Mouse (Mus musculus) hindbrain, embryonic 11.5 days (tissue): ENCODE measurements around the gene Nr2f1. TPM values are rescaled to one million over a fixed set of nuclear protein-coding genes. Genes with fewer than 3 reads are reported as not detected.
"Not testable (repeated sequence)": the region's sequence is repeated elsewhere in the genome, so short reads cannot be mapped to it uniquely, and the experiment has no call there.

ENCODE experiments used
- ATAC-seq: fragments of 200-750 bp; cut with Nextera tagmentation; 2 replicates; pipeline ENCODE4 v1.8.0; 2017; ENCODE audit warnings: mild to moderate bottlenecking, moderate TSS enrichment, moderate library complexity; ENCODE audit not compliant: low FRiP score
- DNase-seq: peaks from one replicate; pipeline ENCODE4 v3.0.0-alpha.2; 2015; ENCODE audit warnings: low spot score
- H3K27ac ChIP-seq: fragments of 300-500 bp; sonication (generic); 2 replicates; pipeline ENCODE4 v1.5.1; 2014; ENCODE audit warnings: mild to moderate bottlenecking, low read depth, low read length
- H3K27me3 ChIP-seq: fragments of 300-500 bp; sonication (generic); 2 replicates; pipeline ENCODE4 v1.6.1; 2014; ENCODE audit warnings: mild to moderate bottlenecking, low read length, moderate library complexity, mixed read lengths; ENCODE audit not compliant: control insufficient read depth, insufficient read depth
- H3K36me3 ChIP-seq: fragments of 300-500 bp; sonication (generic); 2 replicates; pipeline ENCODE4 v1.6.1; 2014; ENCODE audit warnings: mild to moderate bottlenecking, low read length, moderate library complexity, mixed read lengths; ENCODE audit not compliant: control insufficient read depth, insufficient read depth
- H3K4me1 ChIP-seq: fragments of 300-500 bp; sonication (generic); replicated peaks from 2 replicates; pipeline ENCODE4 v1.6.1; 2014; ENCODE audit warnings: low read length, mixed read lengths; ENCODE audit not compliant: control insufficient read depth, insufficient read depth
- H3K4me2 ChIP-seq: fragments of 300-500 bp; sonication (generic); replicated peaks from 2 replicates; pipeline ENCODE4 v1.6.1; 2014; ENCODE audit warnings: mild to moderate bottlenecking, low read depth, low read length
- H3K4me3 ChIP-seq: fragments of 300-500 bp; sonication (generic); 2 replicates; pipeline ENCODE4 v1.5.1; 2014; ENCODE audit warnings: low read depth, low read length
- H3K9ac ChIP-seq: fragments of 300-500 bp; sonication (generic); 2 replicates; pipeline ENCODE4 v1.6.1; 2014; ENCODE audit warnings: low read depth, low read length
- H3K9me3 ChIP-seq: fragments of 300-500 bp; sonication (generic); 2 replicates; pipeline ENCODE4 v1.6.1; 2016; ENCODE audit warnings: low read length; ENCODE audit not compliant: control insufficient read depth
- WGBS: fragments of 180-500 bp; shearing (Covaris S2); extraction: QIAGEN DNeasy Blood & Tissue Kit; methylation state at CpG from one replicate; pipeline ENCODE4 v1.1.7; 2014; 5-methylcytosine and 5-hydroxymethylcytosine counted together
- polyA plus RNA-seq: library from polyadenylated mRNA; unstranded; fragments of >200 nt; fragmentation: Nextera tagmentation; extraction: Ambion mirVana; gene quantifications from 2 replicates; pipeline ENCODE4 v1.2.1, GENCODE M21; 2014

Nr2f1 gene
- polyA plus RNA-seq = 82.8 and 97.2 TPM in 2 replicates

- ATAC-seq = no peak
- Histone ChIP-seq H3K36me3 (no peaks in the 10 kb centered on the region), H3K27ac (peak within 1 kb of the TSS; percentile 100), H3K9me3 (no peaks in the 10 kb centered on the region), H3K27me3 (no peaks in the 10 kb centered on the region), H3K4me1 (no peaks in the 10 kb centered on the region), H3K4me3 (peak within 1 kb of the TSS; percentile 98), H3K4me2 (peak within 1 kb of the TSS; percentile 45), H3K9ac (peak within 1 kb of the TSS; percentile 100)
- WGBS = 0% methylated on average over 14 of the region's 14 CpGs
- no peak for DNase-seq
These were observed at the start of gene Nr2f1 for GRCm38 (mm10) chr13:78199642-78200160. TSS of gene Nr2f1 (minus strand) at chr13:78199757.

- DNase-seq (no peak), ATAC-seq (no peak)
- Histone ChIP-seq H3K9me3 (no peaks in the 10 kb centered on the region), H3K4me1 (no peaks in the 10 kb centered on the region), H3K9ac (no peak overlapping the region), H3K4me3 (no peak overlapping the region), H3K4me2 (no peak overlapping the region), H3K27ac (no peak overlapping the region), H3K36me3 (no peaks in the 10 kb centered on the region), H3K27me3 (no peaks in the 10 kb centered on the region)
- WGBS = 95% methylated on average over 3 of the region's 3 CpGs
These were observed 22.1 kb upstream of the Nr2f1 start for GRCm38 (mm10) chr13:78221680-78222079.

GRCm38 (mm10) chr13:78220238-78220637 lies 20.7 kb upstream of the Nr2f1 start:
- 94% methylated on average over 6 of the region's 6 CpGs for WGBS
- H3K36me3 ChIP-seq, ATAC-seq, H3K4me3 ChIP-seq, H3K4me2 ChIP-seq, H3K27me3 ChIP-seq, H3K4me1 ChIP-seq, H3K9me3 ChIP-seq, DNase-seq, H3K9ac ChIP-seq, H3K27ac ChIP-seq: not testable (repeated sequence)

DNA sequence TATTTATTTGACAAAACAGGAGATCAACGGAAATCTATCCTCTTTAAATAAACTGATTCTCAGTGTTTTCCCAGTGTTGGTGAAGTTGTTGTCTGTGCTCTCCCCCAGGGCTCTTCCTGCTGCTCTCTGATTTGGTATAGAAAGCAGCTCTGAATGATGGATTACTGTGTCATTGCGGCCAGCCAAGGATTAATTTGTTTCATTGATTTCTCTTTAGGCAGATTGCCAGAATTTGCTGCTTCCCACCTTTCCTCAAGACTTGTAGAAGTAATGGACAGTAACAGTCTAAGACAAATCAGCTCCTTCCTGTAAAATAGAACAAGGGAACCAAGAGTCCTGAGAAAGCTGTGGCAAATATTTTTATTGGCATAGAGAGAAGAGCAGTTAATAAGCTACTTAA lies 15.7 kb upstream of the Nr2f1 start:
- no peak overlapping the region for H3K27ac ChIP-seq
- 38% methylated on average over 2 of the region's 2 CpGs for WGBS
- ATAC-seq = 0 out of 2 replicates have a peak, but pooled peaks have one; percentile 28
- no peaks in the 10 kb centered on the region for H3K9me3 ChIP-seq
- H3K36me3 ChIP-seq = no peaks in the 10 kb centered on the region
- H3K27me3 ChIP-seq = peaks cover 2% of the 10 kb centered on the region; the same call in 1 of the 2 replicates
- peak; percentile 28 for DNase-seq
- H3K4me3 ChIP-seq = no peak overlapping the region
- H3K4me2 ChIP-seq = no peak overlapping the region
- no peak overlapping the region for H3K9ac ChIP-seq
- peaks cover 11% of the 10 kb centered on the region for H3K4me1 ChIP-seq

DNA sequence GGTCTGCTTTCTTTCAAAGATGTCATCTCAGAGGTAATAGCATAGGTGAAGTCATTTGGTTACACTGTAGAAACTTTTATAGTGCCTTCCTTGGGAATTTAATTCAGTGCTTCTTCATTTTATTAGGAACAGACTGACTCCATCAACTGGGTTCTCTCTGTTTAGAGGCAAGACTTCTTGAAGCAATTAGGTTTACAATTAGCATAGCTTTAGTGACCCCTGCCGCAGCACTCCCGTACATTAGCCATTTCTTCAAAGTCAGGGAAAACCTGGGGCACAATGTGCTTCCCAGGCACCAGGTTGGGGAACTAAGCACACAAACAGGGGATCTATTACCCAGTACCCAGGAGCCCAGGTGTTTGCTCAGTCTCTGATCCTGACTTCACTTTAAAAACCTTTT lies 13.6 kb upstream of the Nr2f1 start:
- Histone ChIP-seq H3K4me3 (no peak overlapping the region), H3K27me3 (peaks cover 2% of the 10 kb centered on the region; the same call in 1 of the 2 replicates), H3K27ac (no peak overlapping the region), H3K4me2 (no peak overlapping the region), H3K4me1 (peaks cover 16% of the 10 kb centered on the region), H3K9me3 (no peaks in the 10 kb centered on the region), H3K9ac (no peak overlapping the region), H3K36me3 (no peaks in the 10 kb centered on the region)
- 44% methylated on average over 2 of the region's 2 CpGs for WGBS
- ATAC-seq (no peak), DNase-seq (no peak)

DNA sequence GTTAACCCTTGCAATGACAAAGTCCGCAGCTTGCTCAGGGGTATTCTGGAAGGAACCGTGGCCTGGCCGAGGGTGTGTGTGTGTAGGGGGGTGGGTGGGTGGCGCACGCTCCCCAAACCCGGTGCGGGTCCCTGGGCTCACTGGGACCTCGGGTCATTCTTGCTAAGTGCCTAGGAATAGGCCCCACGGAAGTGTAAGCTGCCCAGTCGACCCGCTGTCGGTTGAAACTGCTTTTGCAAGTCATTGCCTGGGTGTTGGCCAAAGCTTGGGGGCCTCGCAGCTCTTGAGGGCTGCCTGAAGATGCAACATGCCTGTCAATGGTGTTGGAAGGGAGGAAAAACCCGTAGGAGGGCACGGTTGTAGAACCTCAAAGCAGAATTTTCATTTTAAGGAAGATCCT lies 12.6 kb upstream of the Nr2f1 start:
- no peak overlapping the region for H3K4me2 ChIP-seq
- H3K9ac ChIP-seq = no peak overlapping the region
- no peak for ATAC-seq
- H3K36me3 ChIP-seq = no peaks in the 10 kb centered on the region
- no peak overlapping the region for H3K4me3 ChIP-seq
- peaks cover 23% of the 10 kb centered on the region for H3K4me1 ChIP-seq
- no peaks in the 10 kb centered on the region for H3K9me3 ChIP-seq
- no peak overlapping the region for H3K27ac ChIP-seq
- no peak for DNase-seq
- 34% methylated on average over 15 of the region's 15 CpGs for WGBS
- H3K27me3 ChIP-seq = peaks cover 2% of the 10 kb centered on the region; the same call in 1 of the 2 replicates

GRCm38 (mm10) chr13:78211231-78212010 lies 11.9 kb upstream of the Nr2f1 start:
- ATAC-seq = no peak
- DNase-seq = peak; percentile 41
- Histone ChIP-seq H3K9ac (no peak overlapping the region), H3K27ac (no peak overlapping the region), H3K4me2 (no peak overlapping the region; the same call in 1 of the 2 replicates), H3K4me1 (peaks cover 23% of the 10 kb centered on the region), H3K27me3 (peaks cover 2% of the 10 kb centered on the region; the same call in 1 of the 2 replicates), H3K4me3 (no peak overlapping the region), H3K36me3 (no peaks in the 10 kb centered on the region), H3K9me3 (no peaks in the 10 kb centered on the region)
- 30% methylated on average over 14 of the region's 14 CpGs for WGBS

DNA sequence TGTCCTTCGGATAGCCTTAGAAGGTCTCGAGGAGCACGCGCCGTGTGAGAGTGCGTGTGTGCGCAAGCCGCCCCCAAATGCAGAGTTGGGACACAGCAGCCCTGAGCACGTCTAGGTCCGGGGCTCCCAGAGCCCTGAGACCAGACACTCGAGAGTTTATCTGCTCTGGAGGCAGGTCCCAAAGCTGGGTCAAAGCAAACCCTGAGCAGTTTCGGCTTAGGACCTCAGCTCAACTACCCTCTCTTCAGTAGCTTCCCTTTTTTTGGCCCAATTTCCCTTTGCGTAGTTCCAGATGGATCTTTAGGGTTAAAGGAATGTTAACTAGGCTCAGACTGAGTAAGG lies 11.2 kb upstream of the Nr2f1 start:
- H3K4me2 ChIP-seq = peak overlapping the region; percentile 84
- DNase-seq = no peak
- no peaks in the 10 kb centered on the region for H3K9me3 ChIP-seq
- H3K4me3 ChIP-seq = peak overlapping the region; percentile 38
- ATAC-seq = peak; percentile 52
- no peaks in the 10 kb centered on the region for H3K36me3 ChIP-seq
- no peak overlapping the region for H3K27ac ChIP-seq
- H3K4me1 ChIP-seq = peaks cover 23% of the 10 kb centered on the region
- peaks cover 2% of the 10 kb centered on the region; the same call in 1 of the 2 replicates for H3K27me3 ChIP-seq
- 7% methylated on average over 13 of the region's 13 CpGs for WGBS
- peak overlapping the region; percentile 75 for H3K9ac ChIP-seq
